Mouse (Mus musculus) brain, embryonic 18.5 days (tissue): ENCODE measurements around the gene Hinfp.

Experiments used
- DNase-seq: peaks from one replicate; pipeline ENCODE4 v3.0.0-alpha.2; 2012; ENCODE audit warnings: low read depth, low spot score

Hinfp gene

DNA sequence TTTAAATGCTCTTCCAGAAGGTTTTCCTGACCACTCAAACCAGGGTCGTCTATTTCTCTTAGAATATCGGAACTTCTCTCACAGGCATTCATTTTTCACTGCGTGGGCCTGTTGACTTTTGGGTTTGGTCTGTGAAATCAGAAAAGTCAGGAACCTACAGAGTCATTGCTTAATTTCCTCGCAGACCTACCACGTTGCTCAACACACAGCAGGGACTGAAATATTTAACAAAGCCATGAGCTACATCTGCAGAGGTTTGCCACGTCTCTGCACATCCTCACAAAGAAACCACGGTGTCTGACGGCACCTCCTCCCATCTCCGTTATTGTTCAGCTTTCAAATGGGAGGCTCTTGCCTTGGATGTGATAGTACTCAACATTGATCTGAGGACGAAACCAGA, 46.5 kb downstream of the Hinfp start:
- DNase-seq: no peak

DNA sequence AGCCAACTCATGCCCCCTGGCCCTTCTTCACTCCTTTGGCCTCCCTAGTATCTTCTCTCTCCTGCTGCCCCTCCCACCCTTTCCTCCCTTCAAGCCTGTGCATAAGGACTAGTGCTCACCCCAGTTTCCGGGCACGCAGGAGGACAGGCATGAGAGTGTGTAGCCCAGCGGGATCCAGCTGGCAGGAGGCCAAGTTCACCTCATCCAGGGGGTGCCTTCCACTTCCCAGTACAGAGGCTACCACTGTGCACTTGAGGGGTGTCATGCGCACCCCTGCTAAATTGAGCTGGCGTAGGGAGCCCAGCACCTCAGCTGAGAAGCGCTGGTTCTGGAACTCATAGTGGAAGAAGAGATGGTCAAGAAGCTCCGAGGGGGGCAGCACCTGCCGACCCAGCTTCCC, 49.3 kb downstream of the Hinfp start:
- DNase-seq: no peak

DNA sequence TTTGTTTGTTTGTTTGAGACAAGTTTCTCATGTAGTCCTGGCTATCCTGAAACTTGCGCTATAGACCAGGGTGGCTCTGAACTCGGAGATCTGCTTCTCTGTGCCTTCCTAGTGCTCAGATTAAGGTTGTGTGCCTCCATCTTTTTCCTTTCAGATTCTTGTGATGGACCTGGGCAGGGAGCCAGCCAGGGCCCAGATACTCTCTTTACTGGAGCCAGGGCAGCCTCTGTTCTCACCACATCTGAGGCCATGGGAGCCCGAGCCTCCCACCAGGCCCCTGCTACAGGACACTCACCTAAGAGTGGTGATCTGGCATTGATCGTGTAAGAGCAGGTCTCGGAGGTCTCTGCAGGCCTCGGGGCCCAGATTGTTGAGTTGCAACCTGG, 50.3 kb downstream of the Hinfp start:
- no peak for DNase-seq

DNA sequence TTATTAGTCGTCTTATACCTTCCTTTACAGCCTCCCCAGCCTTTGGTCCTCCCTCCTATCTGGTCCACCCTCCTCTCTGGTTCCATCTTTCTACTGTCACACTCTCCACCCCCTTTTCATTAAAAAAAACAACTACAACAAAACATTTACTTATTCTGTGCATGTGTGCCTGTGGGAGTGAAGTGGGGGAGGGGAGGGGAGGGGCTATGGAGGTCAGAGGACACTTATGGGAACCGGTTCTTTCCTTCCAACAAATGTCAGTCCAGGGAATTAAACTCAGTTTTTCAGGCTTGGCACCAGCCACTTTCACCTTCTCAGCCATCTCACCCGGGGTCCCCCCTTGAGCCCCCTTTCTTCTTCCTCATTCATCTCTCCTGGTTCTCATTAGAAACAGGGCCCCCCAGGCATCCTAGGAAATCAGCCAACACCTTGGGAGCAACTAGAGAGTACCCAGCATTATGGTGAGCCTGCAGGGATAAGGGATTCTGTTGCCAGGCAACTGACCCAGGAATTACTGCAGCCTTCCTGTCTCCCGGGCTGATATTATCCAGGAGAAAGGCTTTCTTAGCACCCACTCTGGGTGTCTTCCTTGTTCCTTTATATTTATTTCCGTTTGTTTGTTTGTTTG, 50.8 kb downstream of the Hinfp start:
- DNase-seq: no peak

DNA sequence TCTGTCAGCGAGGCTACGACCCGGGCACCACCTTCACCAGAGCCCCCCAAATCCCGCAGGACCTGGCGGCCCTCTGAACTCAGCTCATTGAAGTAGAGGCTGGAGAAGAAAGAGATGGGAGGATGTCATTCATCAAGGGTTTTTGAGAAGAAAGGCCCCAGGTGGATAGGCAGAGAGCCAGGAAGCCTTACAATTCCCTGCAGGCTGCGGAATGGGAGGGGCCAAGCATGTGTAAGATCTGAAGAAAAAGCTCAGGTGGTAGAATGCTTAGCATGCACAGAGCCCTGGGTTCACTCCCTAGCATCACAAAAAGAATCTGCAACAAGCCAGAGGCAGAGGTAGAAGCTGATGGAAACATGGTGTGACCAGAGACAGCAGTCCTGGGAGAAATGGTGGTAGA, 52.0 kb downstream of the Hinfp start:
- DNase-seq: no peak

DNA sequence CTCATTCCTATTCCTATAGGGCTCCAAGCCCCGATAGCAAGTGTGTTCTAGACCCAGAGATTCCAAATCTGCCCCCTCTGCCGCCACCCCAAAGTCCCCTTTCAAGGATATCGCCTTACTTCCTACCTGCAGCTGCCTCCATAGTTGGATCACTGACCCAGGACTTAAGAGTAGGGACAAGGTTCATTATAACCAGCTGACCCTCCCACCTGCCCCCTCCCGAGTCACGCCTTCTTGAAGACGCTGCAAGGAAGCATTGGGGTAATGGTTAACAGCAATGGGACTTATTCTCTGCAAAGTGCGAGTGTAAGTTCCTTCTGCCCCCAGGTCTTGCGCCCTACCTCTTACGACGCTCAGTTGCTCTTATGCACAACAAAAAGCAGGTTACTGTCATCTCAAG, 54.2 kb downstream of the Hinfp start, which contains the start of gene Pdzd3:
Pdzd3 (minus strand) TSS at position 158 of the 400 bp plus-strand sequence.
- no peak for DNase-seq

DNA sequence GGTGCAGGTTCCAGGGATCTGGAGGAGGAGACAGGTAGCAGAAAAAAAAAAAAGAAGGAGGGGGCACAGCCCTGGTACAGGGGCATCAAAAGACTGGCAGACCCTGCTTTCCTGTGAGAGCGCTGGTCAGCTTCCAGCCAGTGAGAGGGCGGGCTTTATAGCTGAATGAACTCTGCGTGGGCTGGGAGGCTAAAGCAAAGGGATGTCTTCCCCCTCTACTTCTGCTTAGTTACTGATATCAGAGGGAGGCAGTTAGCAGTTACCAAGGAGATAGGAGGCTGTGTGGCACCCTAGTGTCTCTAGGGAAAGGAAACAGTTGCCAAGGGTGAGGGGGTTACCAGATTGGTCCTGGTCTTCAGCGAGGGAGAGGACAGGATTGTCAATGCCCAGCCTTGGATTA, 55.0 kb downstream of the Hinfp start:
- DNase-seq: no peak

DNA sequence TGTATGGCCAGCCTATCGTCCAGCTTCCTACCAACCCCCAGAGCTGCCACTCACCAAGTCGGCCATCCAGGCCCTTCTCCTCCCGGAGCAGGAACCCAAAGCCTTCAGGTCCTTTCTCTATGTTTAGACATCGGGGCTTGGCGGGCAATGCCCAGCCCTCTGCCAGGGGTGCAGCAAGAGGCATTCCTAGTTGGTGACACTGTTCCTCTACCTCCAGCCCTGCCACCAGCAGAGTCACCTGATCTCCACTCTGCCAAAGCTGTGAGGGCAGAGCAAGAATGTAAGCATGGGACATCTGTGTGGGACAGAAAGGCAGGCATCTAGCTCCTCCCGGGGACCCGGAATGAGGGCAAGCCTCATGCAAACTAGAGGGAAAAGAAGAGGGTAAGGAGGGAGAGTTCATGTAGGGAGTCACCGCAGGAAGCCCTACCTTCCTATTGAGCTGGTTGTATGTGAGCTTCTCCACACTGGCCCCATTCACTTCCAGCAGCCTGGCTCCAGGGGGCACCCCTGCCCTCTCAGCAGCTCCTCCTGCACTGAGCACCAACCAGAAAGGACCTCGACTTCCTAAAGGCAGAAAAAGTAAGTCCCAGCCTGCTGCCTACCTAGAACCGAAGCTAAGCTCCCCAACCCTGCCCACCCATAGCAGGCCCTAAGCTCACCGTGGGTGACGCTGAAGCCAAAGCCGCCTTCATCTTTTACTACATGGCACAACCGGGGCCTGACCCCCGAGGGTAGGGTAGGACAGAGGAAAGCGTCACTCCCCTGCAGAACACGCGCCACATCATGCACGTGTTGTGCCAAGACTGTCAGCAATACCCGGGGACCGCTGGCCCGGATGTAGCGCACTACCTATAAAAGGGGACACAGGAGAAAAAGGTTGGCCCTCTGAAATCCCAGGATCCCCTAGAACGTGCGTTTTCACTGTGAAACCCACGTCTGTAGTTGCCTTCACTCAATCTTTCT, 56.0 kb downstream of the Hinfp start:
- no peak for DNase-seq

DNA sequence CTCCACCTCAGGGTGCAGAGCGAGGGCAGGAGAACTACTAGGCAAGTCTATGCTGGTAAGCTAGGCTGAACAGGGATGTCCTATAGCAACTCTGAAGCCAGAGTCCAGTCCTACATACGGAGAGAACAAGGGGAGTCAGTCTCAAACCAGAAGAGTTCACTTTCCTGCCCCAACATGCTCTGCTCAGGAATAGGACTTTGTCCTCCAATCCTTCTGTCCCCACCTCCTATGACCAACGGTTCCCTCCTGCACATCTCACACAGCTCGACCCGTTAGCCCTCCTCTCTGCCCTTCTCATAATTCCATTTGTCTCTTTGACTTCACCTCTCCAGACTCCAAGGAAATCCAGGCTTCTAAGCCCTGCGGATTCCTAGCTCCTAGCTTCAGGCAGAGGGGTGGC, 57.6 kb downstream of the Hinfp start:
- DNase-seq: no peak

DNA sequence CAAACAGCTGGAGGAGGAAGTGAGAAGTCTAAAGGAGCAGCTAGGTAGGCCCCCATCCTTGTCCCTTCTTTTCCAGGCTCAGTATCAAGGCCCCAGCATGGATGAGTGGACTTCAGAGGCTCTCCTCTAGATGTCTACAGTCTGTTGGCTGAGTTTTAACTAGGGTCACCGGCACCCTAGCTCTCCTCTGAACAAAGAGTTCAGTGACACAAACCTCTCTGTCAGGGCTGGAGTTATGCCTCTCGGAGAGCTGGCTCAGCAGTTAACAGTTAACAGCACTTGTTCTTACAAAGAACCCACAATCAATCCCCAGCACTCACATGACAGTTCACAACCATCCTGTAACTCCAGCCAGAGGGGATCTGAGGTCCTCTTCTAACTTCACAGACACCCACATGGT, 61.9 kb downstream of the Hinfp start:
- DNase-seq: no peak
